Mouse (Mus musculus) MEL (cell line): ENCODE measurements around the gene Tomm40l. TPM values are rescaled to one million over a fixed set of nuclear protein-coding genes. Genes with fewer than 3 reads are reported as not detected.

Experiments
- DNase-seq: peaks from one replicate; pipeline ENCODE4 v3.0.0; 2011; ENCODE audit warnings: low read depth, low spot score
- H3K27ac ChIP-seq: 2 replicates; pipeline ENCODE4 v1.5.1; 2012; ENCODE audit warnings: low read depth, mild to moderate bottlenecking, control low read depth, low read length, moderate library complexity; ENCODE audit not compliant: control insufficient read depth
- H3K27me3 ChIP-seq, 2 experiments: fragments of 150-350 bp in 1 of 2; sonication (generic) in 1 of 2; 2 replicates each; pipeline ENCODE4 v1.6.1; 2012; ENCODE audit warnings: low read length in 2 of 2, mild to moderate bottlenecking in 2 of 2, improper control_type of control experiment in 1 of 2, moderate library complexity in 1 of 2; ENCODE audit not compliant: insufficient read depth in 2 of 2, control insufficient read depth in 1 of 2
- H3K36me3 ChIP-seq, 2 experiments: 2 replicates each; pipeline ENCODE4 v1.6.1; 2012 to 2014; ENCODE audit warnings: low read length in 2 of 2, improper control_type of control experiment in 1 of 2, inconsistent platforms in 1 of 2, mild to moderate bottlenecking in 1 of 2; ENCODE audit not compliant: insufficient read depth in 2 of 2, control insufficient read depth in 1 of 2
- H3K4me1 ChIP-seq, 2 experiments: fragments of 150-350 bp in 1 of 2; sonication (generic) in 1 of 2; 2 replicates each; pipeline ENCODE4 v1.6.1; 2012; ENCODE audit warnings: low read length in 2 of 2, improper control_type of control experiment in 1 of 2, mild to moderate bottlenecking in 1 of 2; ENCODE audit not compliant: insufficient read depth in 2 of 2, control insufficient read depth in 1 of 2
- H3K4me3 ChIP-seq, 2 experiments: fragments of 150-350 bp in 1 of 2; sonication (generic) in 1 of 2; 2 replicates each; pipeline ENCODE4 v1.5.1; 2012; ENCODE audit warnings: low read depth in 2 of 2, low read length in 2 of 2, mild to moderate bottlenecking in 2 of 2, moderate library complexity in 2 of 2, control low read depth in 1 of 2, improper control_type of control experiment in 1 of 2; ENCODE audit not compliant: control insufficient read depth in 1 of 2, insufficient read depth in 1 of 2
- H3K79me2 ChIP-seq: 2 replicates; pipeline ENCODE4 v1.6.1; 2012; ENCODE audit warnings: mild to moderate bottlenecking, low read length, moderate library complexity; ENCODE audit not compliant: control insufficient read depth, poor library complexity, insufficient read depth
- H3K9ac ChIP-seq: 2 replicates; pipeline ENCODE4 v1.6.1; 2012; ENCODE audit warnings: low read depth, mild to moderate bottlenecking, control low read depth, low read length, moderate library complexity; ENCODE audit not compliant: control insufficient read depth, poor library complexity, severe bottlenecking
- H3K9me3 ChIP-seq: fragments of 150-350 bp; sonication (generic); replicated peaks from 2 replicates; pipeline ENCODE4 v1.6.1; 2012; ENCODE audit warnings: mild to moderate bottlenecking, low read length, improper control_type of control experiment, moderate library complexity; ENCODE audit not compliant: insufficient read depth
- CHD1 ChIP-seq: IDR thresholded peaks from 2 replicates; pipeline ENCODE4 v1.6.1; 2012; ENCODE audit warnings: low read depth, mild to moderate bottlenecking, inconsistent platforms, low read length, improper control_type of control experiment
- CHD2 ChIP-seq: IDR thresholded peaks from 2 replicates; pipeline ENCODE4 v1.6.1; 2011; ENCODE audit warnings: low read length, improper control_type of control experiment
- ELF1 ChIP-seq: IDR thresholded peaks from 2 replicates; pipeline ENCODE4 v1.6.1; 2014; ENCODE audit warnings: low read depth, mild to moderate bottlenecking, inconsistent platforms, low read length, improper control_type of control experiment, moderate library complexity
- GATA1 ChIP-seq: IDR thresholded peaks from 2 replicates; pipeline ENCODE4 v1.6.1; 2011; ENCODE audit warnings: low read depth, low read length, improper control_type of control experiment
- JUND ChIP-seq: IDR thresholded peaks from 2 replicates; pipeline ENCODE4 v1.6.1; 2011; ENCODE audit warnings: low read depth, mild to moderate bottlenecking, improper control_type of control experiment, low read length
- MAFK ChIP-seq: IDR thresholded peaks from 2 replicates; pipeline ENCODE4 v1.6.1; 2011; ENCODE audit warnings: low read depth, mild to moderate bottlenecking, low read length, improper control_type of control experiment, borderline replicate concordance
- MAX ChIP-seq: IDR thresholded peaks from 2 replicates; pipeline ENCODE4 v1.6.1; 2011; ENCODE audit warnings: low read length, improper control_type of control experiment
- MAZ ChIP-seq: IDR thresholded peaks from 2 replicates; pipeline ENCODE4 v1.6.1; 2012; ENCODE audit warnings: low read depth, mild to moderate bottlenecking, inconsistent platforms, low read length, improper control_type of control experiment
- MXI1 ChIP-seq: IDR thresholded peaks from 2 replicates; pipeline ENCODE4 v1.6.1; 2011; ENCODE audit warnings: mild to moderate bottlenecking, low read depth, low read length, improper control_type of control experiment
- MYB ChIP-seq: IDR thresholded peaks from 2 replicates; pipeline ENCODE4 v1.6.1; 2011; ENCODE audit warnings: mild to moderate bottlenecking, low read depth, low read length, improper control_type of control experiment
- NRF1 ChIP-seq: IDR thresholded peaks from 2 replicates; pipeline ENCODE4 v1.6.1; 2014; ENCODE audit warnings: low read depth, mild to moderate bottlenecking, inconsistent platforms, low read length, improper control_type of control experiment, moderate library complexity; ENCODE audit not compliant: poor library complexity, insufficient read depth, severe bottlenecking
- POLR2AphosphoS2 ChIP-seq: IDR thresholded peaks from 2 replicates; pipeline ENCODE4 v1.6.1; 2011; ENCODE audit warnings: low read length, improper control_type of control experiment
- SIN3A ChIP-seq: IDR thresholded peaks from 2 replicates; pipeline ENCODE4 v1.6.1; 2012; ENCODE audit warnings: low read length, improper control_type of control experiment, inconsistent platforms
- TBP ChIP-seq: IDR thresholded peaks from 2 replicates; pipeline ENCODE4 v1.8.0; 2011; ENCODE audit warnings: low read depth, low read length, improper control_type of control experiment
- UBTF ChIP-seq: IDR thresholded peaks from 2 replicates; pipeline ENCODE4 v1.6.1; 2012; ENCODE audit warnings: low read depth, mild to moderate bottlenecking, inconsistent platforms, low read length, improper control_type of control experiment, moderate library complexity, borderline replicate concordance; ENCODE audit not compliant: insufficient read depth
- ZMIZ1 ChIP-seq: IDR thresholded peaks from 2 replicates; pipeline ENCODE4 v1.6.1; 2012; ENCODE audit warnings: low read depth, mild to moderate bottlenecking, inconsistent platforms, low read length, improper control_type of control experiment, moderate library complexity
- ZNF384 ChIP-seq: IDR thresholded peaks from 2 replicates; pipeline ENCODE4 v1.6.1; 2012; ENCODE audit warnings: low read depth, mild to moderate bottlenecking, inconsistent platforms, low read length, improper control_type of control experiment
- polyA plus RNA-seq, 2 experiments: library from polyadenylated mRNA; stranded (reverse) in 1 of 2; unstranded in 1 of 2; fragments of >175 nt in 1 of 2; fragments of >200 nt in 1 of 2; gene quantifications; 2 replicates each; pipeline versions ENCODE4 v1.2.1 to v1.2.4; 2012; ENCODE audit warnings: low replicate concordance in 2 of 2, low read depth in 1 of 2; ENCODE audit not compliant: insufficient read length in 2 of 2, insufficient read depth in 1 of 2, missing spikeins in 1 of 2
- total RNA-seq: library from RNA; depleted of rRNA; stranded (reverse); fragments of 300-350 nt; gene quantifications from 2 replicates; pipeline ENCODE4 v1.2.3, GENCODE M21; 2012

Tomm40l gene
- total and polyA plus RNA-seq, 3 experiments, result 40.7 to 43.4 TPM; not detected in 1

GRCm38 (mm10) chr1:171205704-171206493 is 16.4 kb downstream of the Tomm40l start (continued):
- TF ChIP-seq POLR2AphosphoS2 (no peak), MAZ (no peak), CHD1 (no peak), MXI1 (no peak), CHD2 (no peak), UBTF (no peak), SIN3A (peak; percentile 46; the same call in 1 of the 2 replicates), TBP (no peak), MAX (no peak), GATA1 (peak; percentile 86), ZNF384 (no peak), ELF1 (0 out of 2 replicates have a peak, but pooled peaks have one; percentile 39), NRF1 (peak; percentile 68), JUND (no peak), MAFK (no peak), MYB (0 out of 2 replicates have a peak, but pooled peaks have one; percentile 39), ZMIZ1 (no peak)

DNA sequence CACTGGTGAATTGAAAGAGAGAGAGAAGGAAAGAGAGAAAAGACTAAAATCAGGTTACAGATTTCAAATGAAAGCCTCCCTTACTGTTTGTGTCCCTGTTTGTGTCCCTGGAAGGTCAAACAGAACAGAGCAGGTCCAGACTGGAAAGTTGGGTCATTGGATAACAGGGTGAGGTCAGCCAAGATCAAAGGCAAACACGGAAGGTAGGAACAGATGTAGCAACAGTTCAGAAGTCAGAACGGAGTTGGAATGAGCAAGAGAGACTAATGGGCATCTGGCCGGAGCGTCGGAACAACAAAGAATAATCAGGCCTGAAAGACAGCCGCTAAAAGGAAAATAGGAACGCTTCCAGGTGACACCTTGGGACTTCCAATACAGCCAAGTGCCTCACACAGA is 18.1 kb downstream of the Tomm40l start:
- no peak overlapping the region for H3K4me3 ChIP-seq
- H3K9me3 ChIP-seq, result no peaks in the 10 kb centered on the region
- no peak overlapping the region for H3K27ac ChIP-seq

More for the DNA sequence above, 18.1 kb downstream of the Tomm40l start:
- Histone ChIP-seq H3K27me3 (no peaks in the 10 kb centered on the region), H3K4me1 (peaks cover 7 to 17% of the 10 kb centered on the region in 2 experiments; a peak in 3 of 4 replicates), H3K9ac (no peak overlapping the region), H3K79me2 (no peaks in the 10 kb centered on the region), H3K36me3 (peaks cover 0 to 15% of the 10 kb centered on the region in 2 experiments; a peak in 2 of 4 replicates)
- no peak for DNase-seq
- TF ChIP-seq ELF1, result no peak
- TF ChIP-seq MAZ, result no peak
